Mouse (Mus musculus): ENCODE results near the gene Serinc5. TPM values are rescaled to one million over a fixed set of nuclear protein-coding genes. Genes with fewer than 3 reads are reported as not detected.
"Not testable (repeated sequence)": the region's sequence is repeated elsewhere in the genome, so short reads cannot be mapped to it uniquely, and the experiment has no call there.

Gene Serinc5
- polyA plus RNA-seq, 1 experiment from 2014 or later, result 19.3 TPM

- 42% methylated on average over 3 of the region's 3 CpGs for WGBS
- no peak overlapping the region for H3K4me2 ChIP-seq (ENCODE audit: low read length)
- no peak overlapping the region for H3K27ac ChIP-seq (ENCODE audit: low read length)
- H3K36me3 ChIP-seq (ENCODE audit: control insufficient read depth, insufficient read depth, low read length), result no peaks in the 10 kb centered on the region
- no peaks in the 10 kb centered on the region for H3K27me3 ChIP-seq (ENCODE audit: control insufficient read depth, insufficient read depth, low read depth, low read length)
- H3K4me3 ChIP-seq (ENCODE audit: low read depth, low read length), result no peak overlapping the region
- H3K9ac ChIP-seq (ENCODE audit: low read depth, low read length), result no peak overlapping the region
- ATAC-seq, result no peak
- H3K4me1 ChIP-seq (ENCODE audit: control insufficient read depth, insufficient read depth, low read length), result peaks cover 12% of the 10 kb centered on the region
- no peaks in the 10 kb centered on the region for H3K9me3 ChIP-seq (replicated peaks; ENCODE audit: control insufficient read depth, low read length, poor library complexity, severe bottlenecking)
Observed at GRCm38 (mm10) chr13:92591225-92591624, 19.7 kb upstream of the Serinc5 start.

GRCm38 (mm10) chr13:92592268-92592785, 18.6 kb upstream of the Serinc5 start:
- Histone ChIP-seq H3K4me2 (ENCODE audit: low read length) (no peak overlapping the region), H3K4me3 (ENCODE audit: low read depth, low read length) (no peak overlapping the region), H3K27me3 (ENCODE audit: control insufficient read depth, insufficient read depth, low read depth, low read length) (no peaks in the 10 kb centered on the region), H3K9ac (ENCODE audit: low read depth, low read length) (no peak overlapping the region), H3K4me1 (ENCODE audit: control insufficient read depth, insufficient read depth, low read length) (peaks cover 12% of the 10 kb centered on the region), H3K9me3 (replicated peaks; ENCODE audit: control insufficient read depth, low read length, poor library complexity, severe bottlenecking) (no peaks in the 10 kb centered on the region), H3K36me3 (ENCODE audit: control insufficient read depth, insufficient read depth, low read length) (no peaks in the 10 kb centered on the region), H3K27ac (ENCODE audit: low read length) (no peak overlapping the region)
- 24% methylated on average over 5 of the region's 5 CpGs for WGBS
- no peak for ATAC-seq

- no peak; the same call in 1 of the 2 replicates for ATAC-seq
- peaks cover 12% of the 10 kb centered on the region for H3K4me1 ChIP-seq (ENCODE audit: control insufficient read depth, insufficient read depth, low read length)
- H3K9ac ChIP-seq (ENCODE audit: low read depth, low read length), result no peak overlapping the region
- no peaks in the 10 kb centered on the region for H3K27me3 ChIP-seq (ENCODE audit: control insufficient read depth, insufficient read depth, low read depth, low read length)
- no peak overlapping the region for H3K4me2 ChIP-seq (ENCODE audit: low read length)
- no peak overlapping the region for H3K4me3 ChIP-seq (ENCODE audit: low read depth, low read length)
- no peaks in the 10 kb centered on the region for H3K36me3 ChIP-seq (ENCODE audit: control insufficient read depth, insufficient read depth, low read length)
- H3K9me3 ChIP-seq (replicated peaks; ENCODE audit: control insufficient read depth, low read length, poor library complexity, severe bottlenecking), result no peaks in the 10 kb centered on the region
- 23% methylated on average over 12 of the region's 12 CpGs for WGBS
- H3K27ac ChIP-seq (ENCODE audit: low read length), result no peak overlapping the region
Observed at GRCm38 (mm10) chr13:92592786-92593635, 17.9 kb upstream of the Serinc5 start.

- Histone ChIP-seq H3K36me3 (ENCODE audit: control insufficient read depth, insufficient read depth, low read length) (no peaks in the 10 kb centered on the region), H3K9me3 (replicated peaks; ENCODE audit: control insufficient read depth, low read length, poor library complexity, severe bottlenecking) (no peaks in the 10 kb centered on the region), H3K27me3 (ENCODE audit: control insufficient read depth, insufficient read depth, low read depth, low read length) (no peaks in the 10 kb centered on the region), H3K27ac (ENCODE audit: low read length) (no peak overlapping the region), H3K4me1 (ENCODE audit: control insufficient read depth, insufficient read depth, low read length) (peaks cover 12% of the 10 kb centered on the region), H3K4me2 (ENCODE audit: low read length) (no peak overlapping the region), H3K9ac (ENCODE audit: low read depth, low read length) (no peak overlapping the region), H3K4me3 (ENCODE audit: low read depth, low read length) (no peak overlapping the region)
- ATAC-seq, result no peak
- 19% methylated on average over 3 of the region's 3 CpGs for WGBS
Observed at GRCm38 (mm10) chr13:92593731-92594396, 17.0 kb upstream of the Serinc5 start.

GRCm38 (mm10) chr13:92594481-92594880, 16.4 kb upstream of the Serinc5 start:
- Histone ChIP-seq H3K27me3 (ENCODE audit: control insufficient read depth, insufficient read depth, low read depth, low read length) (no peaks in the 10 kb centered on the region), H3K9ac (ENCODE audit: low read depth, low read length) (no peak overlapping the region), H3K4me2 (ENCODE audit: low read length) (no peak overlapping the region), H3K36me3 (ENCODE audit: control insufficient read depth, insufficient read depth, low read length) (no peaks in the 10 kb centered on the region), H3K4me3 (ENCODE audit: low read depth, low read length) (no peak overlapping the region), H3K9me3 (replicated peaks; ENCODE audit: control insufficient read depth, low read length, poor library complexity, severe bottlenecking) (no peaks in the 10 kb centered on the region), H3K4me1 (ENCODE audit: control insufficient read depth, insufficient read depth, low read length) (peaks cover 12% of the 10 kb centered on the region), H3K27ac (ENCODE audit: low read length) (no peak overlapping the region)
- no peak for ATAC-seq
- 21% methylated on average over 6 of the region's 6 CpGs for WGBS

- Histone ChIP-seq H3K4me3 (ENCODE audit: low read depth, low read length) (no peak overlapping the region), H3K4me2 (ENCODE audit: low read length) (no peak overlapping the region), H3K36me3 (ENCODE audit: control insufficient read depth, insufficient read depth, low read length) (no peaks in the 10 kb centered on the region), H3K4me1 (ENCODE audit: control insufficient read depth, insufficient read depth, low read length) (peaks cover 12% of the 10 kb centered on the region), H3K27me3 (ENCODE audit: control insufficient read depth, insufficient read depth, low read depth, low read length) (no peaks in the 10 kb centered on the region), H3K27ac (ENCODE audit: low read length) (no peak overlapping the region), H3K9ac (ENCODE audit: low read depth, low read length) (no peak overlapping the region), H3K9me3 (replicated peaks; ENCODE audit: control insufficient read depth, low read length, poor library complexity, severe bottlenecking) (no peaks in the 10 kb centered on the region)
- ATAC-seq, result no peak
- 88% methylated on average over 3 of the region's 3 CpGs for WGBS
Observed at GRCm38 (mm10) chr13:92594907-92595306, 16.0 kb upstream of the Serinc5 start.

- H3K36me3 ChIP-seq (ENCODE audit: control insufficient read depth, insufficient read depth, low read length), result no peaks in the 10 kb centered on the region
- H3K9ac ChIP-seq (ENCODE audit: low read depth, low read length), result no peak overlapping the region
- H3K4me2 ChIP-seq (ENCODE audit: low read length), result no peak overlapping the region
- no peak overlapping the region for H3K4me3 ChIP-seq (ENCODE audit: low read depth, low read length)
- no peaks in the 10 kb centered on the region for H3K27me3 ChIP-seq (ENCODE audit: control insufficient read depth, insufficient read depth, low read depth, low read length)
- H3K27ac ChIP-seq (ENCODE audit: low read length), result no peak overlapping the region
- no peak for ATAC-seq
- H3K9me3 ChIP-seq (replicated peaks; ENCODE audit: control insufficient read depth, low read length, poor library complexity, severe bottlenecking), result no peaks in the 10 kb centered on the region
- WGBS, result 79% methylated on average over 3 of the region's 3 CpGs
- H3K4me1 ChIP-seq (ENCODE audit: control insufficient read depth, insufficient read depth, low read length), result peaks cover 12% of the 10 kb centered on the region
Observed at GRCm38 (mm10) chr13:92595424-92595823, 15.5 kb upstream of the Serinc5 start.

- H3K4me2 ChIP-seq (ENCODE audit: low read length); H3K27me3 ChIP-seq (ENCODE audit: control insufficient read depth, insufficient read depth, low read depth, low read length); H3K4me3 ChIP-seq (ENCODE audit: low read depth, low read length); H3K36me3 ChIP-seq (ENCODE audit: control insufficient read depth, insufficient read depth, low read length); H3K9ac ChIP-seq (ENCODE audit: low read depth, low read length); H3K9me3 ChIP-seq (replicated peaks; ENCODE audit: control insufficient read depth, low read length, poor library complexity, severe bottlenecking); ATAC-seq; H3K27ac ChIP-seq (ENCODE audit: low read length); H3K4me1 ChIP-seq (ENCODE audit: control insufficient read depth, insufficient read depth, low read length): not testable (repeated sequence)
- 85% methylated on average over 4 of the region's 4 CpGs for WGBS
Observed at GRCm38 (mm10) chr13:92605306-92605705, 5.6 kb upstream of the Serinc5 start.
